Mouse (Mus musculus) limb, embryonic 12.5 days (tissue): ENCODE results near the gene Fermt2. TPM values are rescaled to one million over a fixed set of nuclear protein-coding genes. Genes with fewer than 3 reads are reported as not detected.

Experiments
- ATAC-seq: fragments of 200-750 bp; cut with Nextera tagmentation; 2 replicates; pipeline ENCODE4 v1.8.0; 2017; ENCODE audit warnings: low read depth, moderate TSS enrichment; ENCODE audit not compliant: insufficient number of reproducible peaks, insufficient read depth, low FRiP score, low TSS enrichment
- H3K27ac ChIP-seq: fragments of 300-500 bp; sonication (generic); 2 replicates; pipeline ENCODE4 v1.5.1; 2016; ENCODE audit warnings: mild to moderate bottlenecking, moderate library complexity
- H3K27me3 ChIP-seq: fragments of 300-500 bp; sonication (generic); 2 replicates; pipeline ENCODE4 v1.6.1; 2016; ENCODE audit warnings: mild to moderate bottlenecking, moderate library complexity
- H3K36me3 ChIP-seq: fragments of 300-500 bp; sonication (generic); 2 replicates; pipeline ENCODE4 v1.6.1; 2016; ENCODE audit warnings: mild to moderate bottlenecking, moderate library complexity
- H3K4me1 ChIP-seq: fragments of 300-500 bp; sonication (generic); replicated peaks from 2 replicates; pipeline ENCODE4 v1.6.1; 2016
- H3K4me2 ChIP-seq: fragments of 300-500 bp; sonication (generic); 2 replicates; pipeline ENCODE4 v1.6.1; 2016; ENCODE audit warnings: mild to moderate bottlenecking, moderate library complexity
- H3K4me3 ChIP-seq: fragments of 300-500 bp; sonication (generic); replicated peaks from 2 replicates; pipeline ENCODE4 v1.5.1; 2016; ENCODE audit warnings: mild to moderate bottlenecking
- H3K9ac ChIP-seq: fragments of 300-500 bp; sonication (generic); replicated peaks from 2 replicates; pipeline ENCODE4 v1.6.1; 2016; ENCODE audit warnings: mild to moderate bottlenecking, moderate library complexity
- H3K9me3 ChIP-seq: fragments of 300-500 bp; sonication (generic); 2 replicates; pipeline ENCODE4 v1.6.1; 2016; ENCODE audit warnings: mild to moderate bottlenecking, moderate library complexity
- WGBS: fragments of 180-500 bp; shearing (Covaris S2); methylation state at CpG from one replicate; pipeline ENCODE4 v1.1.7; 2016; 5-methylcytosine and 5-hydroxymethylcytosine counted together
- polyA plus RNA-seq: library from polyadenylated mRNA; unstranded; fragments of >200 nt; fragmentation: Nextera tagmentation; extraction: Ambion mirVana; gene quantifications from 2 replicates; pipeline ENCODE4 v1.2.1, GENCODE M21; 2016

The Fermt2 gene
- polyA plus RNA-seq, 1 experiment from 2014 or later = 128 TPM

DNA sequence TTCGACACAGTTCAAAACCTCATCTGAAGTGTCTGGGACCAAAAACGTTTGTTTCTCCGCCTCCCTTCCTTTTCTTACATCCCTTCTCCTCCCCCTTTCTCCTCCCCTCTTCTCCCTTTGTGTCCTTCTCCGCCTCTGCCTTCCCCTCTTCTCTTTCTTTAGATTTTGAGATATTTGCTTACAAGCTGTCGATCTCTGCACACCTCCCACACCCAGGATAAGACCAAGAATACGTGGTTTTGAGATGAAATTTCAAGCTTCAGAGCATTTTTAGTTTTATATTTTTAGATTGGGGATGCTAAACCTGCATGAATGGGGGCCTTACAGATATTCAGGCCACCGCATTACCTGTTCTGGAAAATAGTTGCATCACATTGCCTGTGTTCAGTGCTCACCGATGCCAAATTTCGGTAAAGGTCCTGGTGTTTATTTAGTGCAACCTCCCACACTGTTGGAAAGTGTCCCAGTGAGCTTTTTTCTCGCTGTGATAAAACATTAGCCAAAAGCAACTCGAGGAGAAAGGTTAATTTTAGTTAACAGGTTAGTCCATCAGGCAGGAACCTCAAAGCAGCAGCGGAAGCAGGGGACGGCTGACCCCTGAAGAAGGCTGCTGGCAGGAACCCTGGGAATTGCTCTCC is 20.2 kb upstream of the Fermt2 start:
- Histone ChIP-seq H3K4me1 (no peaks in the 10 kb centered on the region), H3K27ac (no peak overlapping the region), H3K4me3 (no peak overlapping the region), H3K27me3 (no peaks in the 10 kb centered on the region), H3K9ac (no peak overlapping the region), H3K4me2 (no peak overlapping the region), H3K36me3 (no peaks in the 10 kb centered on the region), H3K9me3 (no peaks in the 10 kb centered on the region)
- ATAC-seq = no peak
- 79% methylated on average over 13 of the region's 13 CpGs for WGBS

DNA sequence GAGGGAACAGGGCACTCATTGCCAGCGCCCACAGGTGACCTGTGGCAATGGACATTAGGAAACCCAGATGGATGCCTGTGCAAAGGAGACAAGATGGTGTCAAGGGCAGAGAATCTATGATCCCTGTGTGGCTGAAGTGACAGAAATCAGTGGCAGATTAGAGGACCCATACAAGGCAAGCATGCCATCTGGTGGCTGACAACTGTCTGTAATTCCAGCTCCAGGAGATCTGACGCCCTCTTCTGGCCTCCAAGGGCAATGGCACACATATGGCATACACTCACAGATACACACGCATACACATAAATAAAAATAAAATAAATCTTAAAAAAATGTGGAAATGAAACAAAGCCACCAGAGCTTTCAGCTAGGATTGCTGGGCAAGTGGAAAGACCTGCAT is 18.2 kb upstream of the Fermt2 start:
- ATAC-seq = no peak
- no peak overlapping the region for H3K4me2 ChIP-seq
- no peaks in the 10 kb centered on the region for H3K9me3 ChIP-seq
- no peak overlapping the region for H3K4me3 ChIP-seq
- H3K36me3 ChIP-seq = no peaks in the 10 kb centered on the region
- no peak overlapping the region for H3K9ac ChIP-seq
- H3K27me3 ChIP-seq = no peaks in the 10 kb centered on the region
- H3K27ac ChIP-seq = no peak overlapping the region
- WGBS = 71% methylated on average over 3 of the region's 3 CpGs
- H3K4me1 ChIP-seq = 0 out of 2 replicates have a peak, but pooled peaks cover 4% of the 10 kb centered on the region

DNA sequence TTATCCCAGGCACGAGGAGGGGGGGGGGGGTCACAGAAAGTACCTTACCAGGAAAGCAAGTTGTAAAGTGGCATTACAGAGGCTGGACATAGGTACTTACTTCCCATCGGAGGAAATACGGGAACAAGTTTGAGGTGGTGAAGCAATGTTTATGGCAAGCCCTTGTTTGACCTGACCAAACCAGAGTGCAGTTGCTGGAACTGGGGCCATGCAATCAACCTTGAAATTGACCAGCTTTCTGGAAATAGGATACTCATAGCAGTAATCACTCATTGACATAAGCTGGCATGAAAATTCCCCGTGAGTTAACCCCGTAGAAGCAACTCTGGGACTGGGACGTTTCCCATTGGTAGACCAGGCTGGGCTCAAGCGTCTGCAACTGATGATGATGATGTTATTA is 15.0 kb upstream of the Fermt2 start:
- no peak for ATAC-seq
- Histone ChIP-seq H3K4me2 (no peak overlapping the region), H3K27ac (no peak overlapping the region), H3K4me1 (0 out of 2 replicates have a peak, but pooled peaks cover 7% of the 10 kb centered on the region), H3K9ac (no peak overlapping the region), H3K27me3 (no peaks in the 10 kb centered on the region), H3K4me3 (no peak overlapping the region), H3K36me3 (no peaks in the 10 kb centered on the region), H3K9me3 (no peaks in the 10 kb centered on the region)
- 84% methylated on average over 7 of the region's 7 CpGs for WGBS

DNA sequence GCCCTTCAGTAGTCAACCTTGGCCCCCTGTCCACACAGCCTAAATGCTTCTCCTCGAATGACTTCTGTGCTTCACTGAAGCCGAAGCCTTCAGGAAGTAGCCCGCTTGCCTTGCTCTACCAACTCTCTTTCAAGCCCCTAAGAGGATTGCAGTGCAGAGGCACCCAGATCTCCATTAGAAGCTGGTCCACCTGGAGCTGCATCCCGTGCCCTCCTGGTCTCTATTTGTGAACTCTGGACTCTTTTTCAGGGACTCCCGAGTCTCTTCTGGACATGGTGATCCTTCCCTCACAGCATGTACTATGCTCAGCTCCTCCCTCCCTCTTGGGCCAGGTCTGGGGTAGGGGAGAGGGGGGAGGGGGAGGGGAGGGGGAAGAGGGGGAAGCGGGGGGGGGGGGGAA is 14.1 kb upstream of the Fermt2 start:
- Histone ChIP-seq H3K4me3 (no peak overlapping the region), H3K4me1 (0 out of 2 replicates have a peak, but pooled peaks cover 11% of the 10 kb centered on the region), H3K9ac (no peak overlapping the region), H3K9me3 (no peaks in the 10 kb centered on the region), H3K27ac (no peak overlapping the region), H3K27me3 (no peaks in the 10 kb centered on the region), H3K36me3 (no peaks in the 10 kb centered on the region), H3K4me2 (no peak overlapping the region)
- 79% methylated on average over 5 of the region's 6 CpGs for WGBS
- no peak for ATAC-seq

DNA sequence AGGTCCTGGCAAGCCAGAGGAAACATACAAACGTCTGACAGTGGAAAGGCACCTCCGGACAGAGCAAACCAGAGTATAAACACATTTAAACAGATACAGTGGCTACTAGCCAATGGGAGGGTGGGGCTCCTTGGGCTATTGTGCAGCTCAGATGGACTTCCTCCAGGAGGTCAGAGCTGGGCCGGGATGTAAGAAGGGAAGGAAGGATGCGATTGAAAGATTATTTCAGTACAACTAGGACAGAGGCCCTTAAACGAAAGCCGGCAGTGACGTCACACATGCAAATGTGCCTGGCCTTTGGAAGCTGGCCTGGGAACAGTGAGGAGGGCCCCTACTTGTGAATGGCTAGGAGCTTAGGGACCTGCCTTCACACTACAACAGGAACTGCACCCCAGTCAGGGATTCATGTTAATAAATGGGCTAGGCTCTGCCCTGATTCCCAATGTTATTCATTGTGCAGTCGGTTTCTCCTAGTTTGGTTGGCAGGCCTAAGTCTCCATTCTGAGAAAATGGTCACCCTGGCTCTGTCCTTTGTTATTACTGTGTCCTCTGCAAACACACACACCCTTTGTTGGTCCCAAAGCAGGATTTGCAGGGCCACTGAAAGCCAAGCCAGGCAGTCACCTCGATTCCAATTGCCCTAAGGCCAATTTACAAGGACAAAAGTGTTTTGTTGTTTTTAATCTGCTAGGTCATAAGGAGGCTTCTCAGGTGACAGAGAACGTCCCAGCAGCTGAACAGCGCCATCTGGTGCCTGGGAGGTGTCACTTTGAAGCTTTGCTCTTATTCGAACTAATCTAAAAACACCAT is 9.9 kb upstream of the Fermt2 start:
- no peak overlapping the region for H3K9ac ChIP-seq
- 0 out of 2 replicates have a peak, but pooled peaks cover 11% of the 10 kb centered on the region for H3K4me1 ChIP-seq
- 42% methylated on average over 12 of the region's 12 CpGs for WGBS
- no peak overlapping the region for H3K4me3 ChIP-seq
- peak overlapping the region; percentile 30 for H3K27ac ChIP-seq
- H3K27me3 ChIP-seq = no peaks in the 10 kb centered on the region
- no peaks in the 10 kb centered on the region for H3K9me3 ChIP-seq
- peak; percentile 71; the same call in 1 of the 2 replicates for ATAC-seq
- no peaks in the 10 kb centered on the region for H3K36me3 ChIP-seq
- H3K4me2 ChIP-seq = no peak overlapping the region

DNA sequence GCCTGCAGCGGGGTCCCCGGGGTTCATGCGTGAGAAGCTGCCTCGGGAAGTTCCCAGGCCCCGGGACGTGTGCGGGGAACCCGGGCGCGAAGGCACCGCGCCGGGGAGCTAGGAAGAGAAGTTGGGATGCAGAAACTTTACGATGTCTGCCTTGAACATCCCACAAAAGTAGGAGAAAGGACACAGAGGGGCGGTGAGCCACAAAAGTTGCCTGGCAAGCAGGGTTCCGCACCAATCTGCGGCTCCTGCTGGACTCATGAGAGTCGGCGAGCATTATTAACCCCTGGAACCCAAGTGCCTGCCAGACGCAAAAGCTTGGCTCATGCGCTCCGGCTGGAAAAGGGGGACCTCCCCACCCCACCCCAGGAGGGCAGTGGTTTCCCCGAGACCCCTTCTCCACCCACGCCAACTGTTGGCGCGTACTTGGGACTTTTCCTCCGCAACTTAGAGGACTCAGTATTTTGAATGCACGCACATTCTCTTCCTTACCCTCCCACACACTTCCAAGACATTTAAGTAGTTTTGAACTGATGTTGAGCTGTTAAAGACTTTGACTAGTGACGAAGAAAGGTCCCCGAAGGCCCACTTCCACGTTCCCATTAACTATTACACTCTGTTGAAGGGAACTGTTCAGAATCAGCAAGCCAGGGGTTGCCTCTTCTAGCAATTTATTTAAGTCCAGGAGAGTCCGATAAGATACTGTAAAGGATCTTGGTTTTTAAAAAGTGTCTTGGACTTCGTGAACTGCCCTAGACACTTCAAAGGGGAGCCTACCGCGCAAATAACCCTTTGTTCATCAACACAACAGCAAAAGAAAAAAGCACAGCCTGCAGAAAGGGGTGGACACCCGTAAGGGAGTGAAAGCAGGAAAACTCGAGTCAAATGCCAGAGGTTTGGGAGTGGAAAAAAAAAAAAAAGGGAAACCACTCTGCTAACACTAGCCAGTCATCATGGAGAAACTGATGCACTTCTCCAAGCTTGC is 737 bp upstream of the Fermt2 start:
- Histone ChIP-seq H3K4me3 (peak overlapping the region; percentile 76), H3K4me2 (peak overlapping the region; percentile 68), H3K27ac (peak overlapping the region; percentile 98), H3K27me3 (no peaks in the 10 kb centered on the region), H3K9me3 (no peaks in the 10 kb centered on the region), H3K36me3 (no peaks in the 10 kb centered on the region), H3K4me1 (peaks cover 27% of the 10 kb centered on the region), H3K9ac (peak overlapping the region; percentile 92)
- WGBS = under 1% methylated on average over 37 of the region's 37 CpGs
- ATAC-seq = no peak

DNA sequence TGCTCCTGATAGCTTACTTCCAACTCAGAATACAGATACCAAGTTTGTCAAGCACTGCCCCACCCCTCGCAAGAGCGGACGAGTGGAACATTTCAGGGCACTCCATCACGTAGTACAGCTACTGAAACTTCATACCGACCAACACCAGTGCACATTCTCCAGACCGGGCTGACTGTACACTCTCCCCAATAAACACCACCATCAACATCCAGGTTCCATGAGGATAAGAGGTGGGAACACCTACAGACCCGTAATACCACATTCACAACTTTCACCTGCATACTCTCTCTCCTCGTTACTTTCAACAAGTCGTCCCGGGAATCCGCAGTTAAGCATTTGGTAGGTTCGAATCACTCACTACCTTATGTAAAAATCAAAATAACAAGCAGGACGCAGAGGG is 1.1 kb downstream of the Fermt2 start:
- ATAC-seq = 0 out of 2 replicates have a peak, but pooled peaks have one; percentile 6

DNA sequence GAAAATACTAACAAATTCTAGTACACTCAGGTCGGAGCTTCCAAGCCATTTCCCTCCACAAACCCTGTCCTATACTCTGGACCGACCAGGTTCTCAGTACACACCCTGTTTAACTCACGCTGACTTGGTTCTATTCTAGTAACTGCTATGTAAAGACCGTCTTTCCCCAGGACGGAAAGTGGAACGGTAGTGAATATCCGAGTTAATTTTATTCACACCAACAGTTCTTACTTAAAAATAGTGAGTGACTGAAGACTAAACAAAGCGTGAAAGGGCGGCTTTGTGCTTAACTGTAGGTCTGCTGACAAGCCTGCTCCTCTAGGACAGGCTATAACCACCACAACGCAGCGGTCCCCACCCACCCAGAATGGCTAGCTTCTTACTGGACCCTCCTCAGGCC is 14.1 kb downstream of the Fermt2 start:
- Histone ChIP-seq H3K4me3 (no peak overlapping the region), H3K27me3 (no peaks in the 10 kb centered on the region), H3K9ac (no peak overlapping the region), H3K4me1 (peaks cover 20% of the 10 kb centered on the region), H3K4me2 (no peak overlapping the region), H3K36me3 (peaks cover 16% of the 10 kb centered on the region; the same call in 1 of the 2 replicates), H3K27ac (no peak overlapping the region), H3K9me3 (no peaks in the 10 kb centered on the region)
- WGBS = 83% methylated on average over 11 of the region's 11 CpGs
- no peak for ATAC-seq

More for the DNA sequence above, 1.1 kb downstream of the Fermt2 start:
- Histone ChIP-seq H3K4me2 (peak overlapping the region; percentile 68), H3K4me1 (peaks cover 27% of the 10 kb centered on the region), H3K27me3 (no peaks in the 10 kb centered on the region), H3K9me3 (no peaks in the 10 kb centered on the region), H3K4me3 (peak overlapping the region; percentile 76), H3K27ac (peak overlapping the region; percentile 98), H3K36me3 (no peaks in the 10 kb centered on the region), H3K9ac (peak overlapping the region; percentile 92)
- WGBS = under 1% methylated on average over 13 of the region's 13 CpGs

DNA sequence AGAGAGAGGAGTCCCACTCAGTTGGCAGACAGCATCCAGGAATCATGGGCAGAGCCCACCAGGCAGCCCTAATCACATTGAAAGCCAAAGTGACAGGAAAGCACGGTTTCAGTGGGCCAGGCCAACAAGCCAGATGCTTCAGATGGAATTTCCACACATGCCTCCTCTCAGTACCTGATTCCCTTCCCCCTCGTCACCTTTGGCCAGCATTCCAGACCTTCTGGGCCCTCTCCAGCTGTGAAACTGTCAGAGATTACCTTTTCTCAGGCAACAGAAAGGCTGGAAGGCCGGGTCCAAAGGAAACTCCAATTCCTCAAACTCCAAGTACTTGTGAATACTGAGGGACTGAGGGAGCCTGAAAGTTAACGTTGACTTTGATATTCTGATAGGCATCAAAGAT is 19.1 kb downstream of the Fermt2 start:
- H3K27ac ChIP-seq = no peak overlapping the region
- peaks cover 54% of the 10 kb centered on the region for H3K4me1 ChIP-seq
- WGBS = 22% methylated on average over 4 of the region's 4 CpGs
- peaks cover 12% of the 10 kb centered on the region; the same call in 1 of the 2 replicates for H3K36me3 ChIP-seq
- no peak overlapping the region for H3K9ac ChIP-seq
- ATAC-seq = no peak
- H3K27me3 ChIP-seq = no peaks in the 10 kb centered on the region
- H3K4me3 ChIP-seq = no peak overlapping the region
- H3K9me3 ChIP-seq = no peaks in the 10 kb centered on the region
- no peak overlapping the region for H3K4me2 ChIP-seq

DNA sequence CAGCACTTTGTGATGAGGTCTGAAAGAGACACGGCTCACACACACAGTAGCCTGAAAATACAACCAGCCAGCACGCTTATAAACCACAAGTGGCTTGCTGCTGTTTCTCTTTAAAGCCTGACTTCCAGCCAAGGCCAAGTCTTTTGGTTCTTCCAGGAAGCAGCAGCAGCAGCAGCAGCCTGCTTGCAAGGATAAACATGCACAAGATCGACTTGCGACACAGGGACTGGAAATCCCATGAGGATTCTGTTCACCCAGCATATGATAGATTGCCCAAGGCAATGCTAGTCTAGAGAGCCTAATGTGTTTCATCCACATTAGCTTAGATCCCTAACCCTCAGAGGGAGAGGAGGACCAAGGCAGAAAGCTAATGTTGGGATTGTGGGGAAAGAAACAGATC is 22.0 kb downstream of the Fermt2 start:
- WGBS = 27% methylated on average over 4 of the region's 4 CpGs
- H3K36me3 ChIP-seq = peaks cover 30% of the 10 kb centered on the region
- peaks cover 48% of the 10 kb centered on the region for H3K4me1 ChIP-seq
- H3K9me3 ChIP-seq = no peaks in the 10 kb centered on the region
- H3K4me2 ChIP-seq = no peak overlapping the region
- H3K4me3 ChIP-seq = no peak overlapping the region
- no peaks in the 10 kb centered on the region for H3K27me3 ChIP-seq
- no peak overlapping the region for H3K9ac ChIP-seq
- ATAC-seq = no peak
- H3K27ac ChIP-seq = peak overlapping the region; percentile 88

DNA sequence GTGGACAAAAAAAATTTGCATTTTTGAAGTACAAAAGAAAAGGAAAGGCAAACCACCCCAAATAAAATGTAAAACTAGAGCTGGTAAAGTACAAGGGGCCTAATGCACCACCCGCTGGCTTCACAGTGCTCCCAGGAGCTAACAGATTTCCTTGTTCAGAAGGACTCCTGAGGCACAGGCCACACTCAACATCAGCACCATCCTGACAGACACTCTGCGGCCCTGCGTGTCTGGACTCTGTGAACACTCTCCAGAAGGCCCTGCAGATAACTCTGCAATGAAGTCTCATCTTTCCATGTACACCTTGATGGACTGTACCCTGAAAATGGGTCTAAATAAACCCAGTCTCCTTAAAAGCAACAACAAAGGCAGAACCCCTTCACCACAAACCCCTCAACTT is 22.5 kb downstream of the Fermt2 start:
- H3K4me2 ChIP-seq = no peak overlapping the region
- no peaks in the 10 kb centered on the region for H3K9me3 ChIP-seq
- peaks cover 48% of the 10 kb centered on the region for H3K4me1 ChIP-seq
- peak overlapping the region; percentile 88 for H3K27ac ChIP-seq
- H3K36me3 ChIP-seq = peaks cover 32% of the 10 kb centered on the region
- WGBS = 48% methylated on average over 3 of the region's 3 CpGs
- H3K4me3 ChIP-seq = no peak overlapping the region
- H3K9ac ChIP-seq = no peak overlapping the region
- no peak for ATAC-seq
- no peaks in the 10 kb centered on the region for H3K27me3 ChIP-seq
